Mouse (Mus musculus) kidney, adult 2 months (tissue): Measurements from ENCODE around the gene Slc25a17.

ENCODE experiments used
- CTCF ChIP-seq: fragments of 200-500 bp; conservative IDR thresholded peaks from 2 replicates; pipeline ENCODE4 v1.5.1; 2011; ENCODE audit warnings: low read depth, mild to moderate bottlenecking, control low read depth, low read length, moderate library complexity, mixed read lengths; ENCODE audit not compliant: insufficient read depth, insufficient read length
- POLR2A ChIP-seq: fragments of 200-500 bp; IDR thresholded peaks from one replicate; pipeline ENCODE4 v1.6.1; 2011; ENCODE audit warnings: low read depth, low read length, control low read depth

GRCm38 (mm10) chr15:81327501-81327900 is 33.1 kb downstream of the Slc25a17 start:
- no peak for TF ChIP-seq CTCF
- no peak for TF ChIP-seq POLR2A
